Mouse (Mus musculus) gonadal fat pad, adult 2 months (tissue): Measurements from ENCODE around the gene Zfp677. TPM values are rescaled to one million over a fixed set of nuclear protein-coding genes. Genes with fewer than 3 reads are reported as not detected.
"Not testable (repeated sequence)": the region's sequence is repeated elsewhere in the genome, so short reads cannot be mapped to it uniquely, and the experiment has no call there.

Experiments
- DNase-seq: peaks from one replicate; pipeline ENCODE4 v3.0.0-alpha.2; 2012; ENCODE audit warnings: low read depth
- polyA plus RNA-seq: library from polyadenylated mRNA; depleted of rRNA; stranded (reverse); fragments of >200 nt; gene quantifications from 2 replicates; pipeline ENCODE4 v1.2.3, GENCODE M21; 2012; rRNA removed

Zfp677 gene
- 0.49 and 0.53 TPM in 2 replicates for polyA plus RNA-seq

DNA sequence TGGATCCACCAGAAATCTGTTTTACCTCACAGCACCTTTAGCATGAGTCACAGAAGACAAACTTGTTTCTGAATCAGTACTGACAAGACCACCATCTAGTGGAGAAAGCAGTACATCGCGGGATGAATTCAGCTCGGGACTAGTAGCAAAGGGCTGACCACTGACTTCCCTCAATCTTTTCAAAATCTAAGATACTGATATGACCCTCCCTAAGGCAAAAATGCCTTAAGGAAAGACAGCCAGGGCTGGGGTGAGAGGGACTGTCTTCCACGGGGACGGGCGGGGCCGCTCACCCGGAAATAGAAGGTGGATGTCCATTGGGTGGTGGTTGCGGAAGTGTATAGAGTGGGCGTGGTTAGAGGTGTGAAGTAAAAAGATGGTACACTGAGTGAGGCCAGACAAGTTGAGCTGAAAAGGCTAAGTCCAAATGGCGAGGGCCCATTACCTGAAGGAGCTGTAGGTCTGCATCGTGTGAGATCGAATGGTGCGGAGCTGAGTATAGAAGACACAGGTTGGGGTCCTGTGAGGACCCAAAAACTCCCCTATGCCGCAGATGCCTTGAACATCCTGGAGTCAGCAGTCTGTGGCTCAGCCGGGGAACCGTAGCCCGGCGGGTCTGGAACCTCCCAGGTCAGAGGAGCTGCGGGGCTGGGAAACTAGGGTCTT is at the start of gene Zfp677:
Gene Zfp677, plus strand, starts transcription at position 358 of the 666 bp plus-strand sequence.
- peak; percentile 67 for DNase-seq

DNA sequence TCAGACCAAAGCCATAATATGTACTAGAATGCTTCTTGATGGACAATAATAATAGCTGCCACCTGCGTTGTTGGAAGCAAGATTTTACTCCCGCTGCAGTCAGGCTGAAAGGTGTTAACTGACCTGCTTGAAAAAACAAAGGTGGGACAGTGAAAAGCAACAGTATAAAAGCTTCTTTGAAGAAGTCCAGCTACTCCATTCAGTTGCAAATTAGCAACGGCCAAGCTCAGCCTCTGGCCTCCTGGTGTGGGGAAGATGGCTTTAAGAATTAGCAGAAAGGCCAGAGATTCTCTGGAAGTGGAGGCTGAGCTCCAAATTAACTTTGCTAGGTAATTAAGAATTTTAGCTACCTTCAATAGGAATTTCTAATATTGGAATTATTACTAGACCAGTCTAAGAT is 15.5 kb upstream of the Zfp677 start:
- not testable (repeated sequence) for DNase-seq

DNA sequence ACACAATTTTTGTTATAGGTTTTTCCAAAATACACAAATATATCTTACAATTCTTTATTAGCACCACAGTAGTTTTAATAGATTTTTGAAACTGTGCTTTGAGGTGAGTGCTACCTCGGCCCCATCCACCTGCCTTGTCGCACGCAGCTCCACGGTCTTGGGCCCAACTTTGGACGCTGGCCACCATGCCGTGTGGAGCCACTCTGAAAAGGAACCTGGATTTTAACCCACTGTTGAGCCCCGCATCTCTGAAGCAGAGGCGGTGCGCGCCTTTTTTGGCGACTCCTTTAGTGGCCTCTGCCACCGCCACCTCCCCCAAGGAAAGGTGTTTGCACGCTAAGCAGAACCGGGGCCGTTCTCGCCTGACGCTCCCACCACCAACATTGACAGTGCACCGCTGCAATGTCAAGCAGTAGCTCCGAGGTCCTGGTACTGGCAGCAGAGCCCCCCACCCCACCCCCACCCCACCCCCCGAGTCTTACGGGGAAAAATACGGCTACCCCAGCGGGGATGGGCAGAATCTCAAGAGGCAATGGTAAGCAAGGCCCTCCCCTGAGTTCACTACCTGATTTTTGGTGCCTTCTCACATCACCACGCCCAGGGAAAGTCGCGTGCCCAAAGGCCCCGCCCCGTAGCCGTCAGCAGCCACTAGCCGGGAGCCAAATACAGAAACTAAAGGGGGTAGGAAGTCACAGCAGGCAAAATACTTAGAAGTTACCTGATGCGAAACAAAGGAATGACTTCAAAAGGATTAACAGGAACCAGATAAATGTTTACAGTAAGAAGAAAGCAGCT is 13.4 kb upstream of the Zfp677 start:
- DNase-seq = no peak

DNA sequence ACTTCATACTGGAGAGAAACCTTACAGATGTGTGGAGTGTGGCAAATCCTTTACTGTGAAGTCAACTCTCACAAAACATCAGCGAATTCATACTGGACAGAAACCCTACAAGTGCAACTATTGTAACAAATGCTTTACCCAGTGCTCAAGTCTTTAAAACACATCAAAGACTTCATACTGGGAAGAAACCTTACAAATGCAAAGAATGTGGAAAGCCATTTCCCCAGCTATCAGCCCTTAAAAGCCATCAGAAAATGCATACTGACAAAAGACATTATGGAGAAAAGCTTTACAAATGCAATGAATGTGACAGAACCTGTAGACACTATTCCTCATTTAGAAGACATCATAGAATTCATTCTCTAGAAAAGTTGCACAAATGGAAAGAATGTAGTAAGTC is 8.2 kb upstream of the Zfp677 start:
- DNase-seq = no peak

DNA sequence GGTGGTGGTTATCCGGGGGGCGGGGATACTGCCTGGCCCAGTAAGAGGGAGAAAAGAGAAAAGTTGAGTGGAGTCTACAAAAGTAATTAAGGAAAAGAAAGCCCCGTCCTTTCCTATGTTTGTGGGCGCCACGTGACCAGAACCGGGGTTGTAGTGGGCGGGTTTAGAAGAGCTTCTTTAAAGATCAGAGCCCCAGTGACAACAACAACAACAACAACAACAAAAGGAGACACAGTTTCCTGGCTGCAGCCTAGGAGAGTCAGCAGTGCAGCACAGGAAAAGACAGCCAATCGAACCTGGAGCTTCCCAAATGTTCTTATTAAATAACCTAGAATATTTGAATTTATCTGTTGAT is 486 bp downstream of the Zfp677 start:
- DNase-seq = no peak

DNA sequence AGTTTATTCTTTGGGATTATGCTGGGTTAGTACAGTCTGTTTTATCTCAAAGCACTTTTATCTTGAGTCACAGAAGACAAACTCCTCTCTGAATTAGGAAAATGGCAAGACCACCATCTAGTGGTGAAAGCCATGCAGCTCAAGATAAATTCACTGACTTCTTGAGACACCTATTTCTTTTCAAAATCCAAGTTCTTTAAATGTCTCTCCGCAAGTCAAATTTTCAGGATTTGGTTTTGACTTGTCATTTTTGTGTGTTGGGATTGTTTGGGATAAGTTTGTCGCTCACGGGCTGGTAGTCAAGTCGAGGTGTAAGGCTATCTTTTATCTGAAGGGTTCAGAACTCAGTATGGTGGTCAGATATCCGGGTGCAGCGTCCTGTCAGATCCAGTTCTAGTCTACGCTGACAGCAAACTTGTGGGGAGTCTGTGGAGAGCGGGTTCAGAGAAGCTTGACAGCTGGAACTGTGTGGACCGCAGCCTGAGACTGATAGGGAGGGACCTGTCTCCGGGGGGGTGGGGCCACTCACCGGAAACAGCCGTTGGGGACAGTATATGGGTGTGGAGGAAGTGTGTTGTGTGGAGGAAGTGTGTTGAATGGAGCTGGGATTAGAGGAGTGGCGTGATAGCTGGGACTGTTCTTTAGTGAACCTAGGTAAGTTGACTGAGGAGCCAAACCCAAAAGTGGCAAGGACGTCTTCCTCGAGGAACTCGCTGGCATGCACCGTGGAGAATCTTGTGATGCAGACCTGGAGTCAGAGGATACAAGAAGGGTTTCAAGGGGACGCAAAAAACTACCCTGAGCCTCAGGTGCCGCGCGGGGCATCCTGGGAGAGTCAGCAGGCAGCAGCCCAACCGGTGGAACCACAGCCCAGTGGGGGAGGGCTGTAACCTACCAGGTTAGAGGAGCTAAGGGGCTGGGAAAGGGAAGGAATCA is 39.4 kb downstream of the Zfp677 start, which contains the start of gene Zfp54:
Gene Zfp54, plus strand, starts transcription at position 564 of the 936 bp plus-strand sequence.
- DNase-seq = peak; percentile 54

DNA sequence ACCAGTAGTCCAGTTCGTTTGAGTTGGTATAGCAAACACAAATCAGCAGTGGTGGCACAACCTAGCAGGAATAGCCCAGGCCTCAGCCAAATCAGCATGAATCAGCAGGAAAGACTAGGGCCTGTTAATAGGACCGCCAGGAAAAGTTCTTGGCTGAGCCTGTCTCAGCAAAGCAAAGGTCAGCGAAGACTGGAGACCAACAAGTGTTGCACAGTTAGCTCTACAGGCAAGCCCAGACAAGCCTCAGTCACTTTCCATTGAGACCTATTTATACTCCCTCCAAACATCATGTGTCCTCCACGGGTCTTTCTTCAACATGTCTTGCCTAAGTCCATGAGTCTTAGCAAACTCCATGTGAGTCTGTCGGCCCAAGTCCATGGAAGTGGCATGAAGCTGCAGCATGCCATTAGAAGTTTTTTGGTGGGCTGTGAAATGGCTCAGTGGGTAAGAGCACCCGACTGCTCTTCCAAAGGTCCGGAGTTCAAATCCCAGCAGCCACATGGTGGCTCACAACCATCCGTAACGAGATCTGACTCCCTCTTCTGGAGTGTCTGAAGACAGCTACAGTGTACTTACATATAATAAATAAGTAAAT is 55.4 kb downstream of the Zfp677 start:
- not testable (repeated sequence) for DNase-seq

Other genes with a start within 250 kb of the Zfp677 start
- gene Vmn1r234, start 157.7 kb upstream of the Zfp677 start, polyA plus RNA-seq = not detected in 2 replicates
- not detected in 2 replicates for gene Vmn1r235, start 127.3 kb upstream of the Zfp677 start, polyA plus RNA-seq
- gene Vmn1r236, start 100.8 kb upstream of the Zfp677 start, polyA plus RNA-seq = not detected in 2 replicates
- gene Vmn1r237, start 71.9 kb upstream of the Zfp677 start, polyA plus RNA-seq = not detected in 2 replicates
- 1.1 and 1.6 TPM in 2 replicates for gene Zfp54, start 39.5 kb downstream of the Zfp677 start, polyA plus RNA-seq
- gene Zfp51, start 66.6 kb downstream of the Zfp677 start, polyA plus RNA-seq = 1.2 and 1.6 TPM in 2 replicates
- gene Zfp53, start 105.2 kb downstream of the Zfp677 start, polyA plus RNA-seq = 2.0 and 2.5 TPM in 2 replicates
- 1.4 TPM in 2 replicates for gene Zfp52, start 151.8 kb downstream of the Zfp677 start, polyA plus RNA-seq
- gene Zfp948, start 183.3 kb downstream of the Zfp677 start, polyA plus RNA-seq = 1.8 and 1.9 TPM in 2 replicates